Mouse (Mus musculus) retina, postnatal 1 day (tissue): ENCODE results near the gene Wdr17.

Source experiments
- DNase-seq: peaks from one replicate; pipeline ENCODE4 v3.0.0-alpha.2; 2012

Wdr17 gene

GRCm38 (mm10) chr8:54596940-54597339 lies 290.0 kb downstream of the Wdr17 start:
- no peak for DNase-seq

GRCm38 (mm10) chr8:54596051-54596450 lies 290.9 kb downstream of the Wdr17 start:
- DNase-seq, result no peak

GRCm38 (mm10) chr8:54594634-54595033 lies 292.4 kb downstream of the Wdr17 start:
- DNase-seq, result no peak

- DNase-seq, result no peak
Measured at GRCm38 (mm10) chr8:54582886-54583285, 304.1 kb downstream of the Wdr17 start.

GRCm38 (mm10) chr8:54581436-54581835 lies 305.5 kb downstream of the Wdr17 start:
- DNase-seq, result no peak
